Mouse (Mus musculus) CD4-positive, CD25-positive, alpha-beta regulatory T cell, adult 2 months (primary cell): ENCODE results near the gene Fthl17b.
"Not testable (repeated sequence)": the region's sequence is repeated elsewhere in the genome, so short reads cannot be mapped to it uniquely, and the experiment has no call there.

ENCODE experiments used
- DNase-seq: peaks from one replicate; pipeline ENCODE4 v3.0.0-alpha.2; 2012; ENCODE audit warnings: low read depth, low spot score

Fthl17b gene

DNA sequence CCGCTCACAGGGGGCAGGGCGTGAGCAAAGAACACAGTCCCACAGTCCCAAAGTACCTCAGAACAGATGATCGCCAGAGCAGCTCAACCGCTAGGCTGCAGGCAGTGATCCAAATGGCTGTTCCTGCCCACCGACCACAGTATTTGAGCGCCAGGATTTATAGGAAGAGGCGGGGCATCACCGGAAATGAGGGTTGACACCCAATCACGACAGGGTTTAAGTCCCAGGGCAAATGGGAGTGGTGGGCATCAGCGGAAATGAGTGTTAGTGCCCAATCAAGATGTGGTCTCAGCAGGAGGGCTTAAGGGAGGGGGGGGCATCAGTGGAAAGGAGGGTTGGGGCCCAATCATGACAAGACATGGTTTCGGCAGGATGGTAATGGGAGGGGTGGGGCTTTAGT, at the start of gene Fthl17b:
Gene Fthl17b (minus strand): TSS at position 101 of the 400 bp plus-strand sequence.
- DNase-seq = not testable (repeated sequence)

DNA sequence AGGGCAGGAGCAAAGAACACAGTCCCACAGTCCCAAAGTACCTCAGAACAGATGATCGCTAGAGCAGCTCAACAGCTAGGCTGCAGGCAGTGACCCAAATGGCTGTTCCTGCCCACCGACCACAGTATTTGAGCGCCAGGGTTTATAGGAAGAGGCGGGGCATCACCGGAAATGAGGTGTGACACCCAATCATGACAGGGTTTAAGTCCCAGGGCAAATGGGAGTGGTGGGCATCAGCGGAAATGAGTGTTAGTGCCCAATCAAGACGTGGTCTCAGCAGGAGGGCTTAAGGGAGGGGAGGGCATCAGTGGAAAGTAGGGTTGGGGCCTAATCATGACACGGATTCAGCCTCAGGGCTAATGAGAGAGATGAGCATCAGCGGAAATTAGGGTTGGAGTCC, 23.9 kb upstream of the Fthl17b start, which contains the start of gene Fthl17d:
Gene Fthl17d (minus strand): TSS at position 101 of the 400 bp plus-strand sequence.
- not testable (repeated sequence) for DNase-seq

DNA sequence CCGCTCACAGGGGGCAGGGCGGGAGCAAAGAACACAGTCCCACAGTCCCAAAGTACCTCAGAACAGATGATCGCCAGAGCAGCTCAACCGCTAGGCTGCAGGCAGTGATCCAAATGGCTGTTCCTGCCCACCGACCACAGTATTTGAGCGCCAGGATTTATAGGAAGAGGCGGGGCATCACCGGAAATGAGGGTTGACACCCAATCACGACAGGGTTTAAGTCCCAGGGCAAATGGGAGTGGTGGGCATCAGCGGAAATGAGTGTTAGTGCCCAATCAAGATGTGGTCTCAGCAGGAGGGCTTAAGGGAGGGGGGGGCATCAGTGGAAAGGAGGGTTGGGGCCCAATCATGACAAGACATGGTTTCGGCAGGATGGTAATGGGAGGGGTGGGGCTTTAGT, 13.7 kb upstream of the Fthl17b start, which contains the start of gene Fthl17c:
Gene Fthl17c (minus strand): TSS at position 101 of the 400 bp plus-strand sequence.
- not testable (repeated sequence) for DNase-seq

DNA sequence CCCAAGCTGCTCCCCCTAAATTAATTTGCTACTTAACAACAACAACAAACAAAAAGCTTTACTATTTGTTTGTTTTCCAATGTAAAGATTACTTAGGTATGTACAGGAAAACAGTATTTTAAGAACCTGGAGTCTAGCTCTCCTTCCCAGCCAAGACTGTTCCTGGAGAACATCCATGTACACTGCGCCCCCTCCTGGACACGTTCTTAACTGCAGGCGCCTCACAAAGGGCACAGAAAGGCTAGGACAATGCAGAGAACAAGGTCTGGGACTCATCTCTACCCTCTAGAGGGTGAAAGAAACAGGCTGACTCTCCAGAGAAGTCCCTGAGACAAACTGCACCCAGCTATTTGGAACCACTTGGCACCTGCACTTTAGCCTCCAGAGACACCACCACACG, 1.8 kb upstream of the Fthl17b start:
- peak; percentile 0 for DNase-seq

DNA sequence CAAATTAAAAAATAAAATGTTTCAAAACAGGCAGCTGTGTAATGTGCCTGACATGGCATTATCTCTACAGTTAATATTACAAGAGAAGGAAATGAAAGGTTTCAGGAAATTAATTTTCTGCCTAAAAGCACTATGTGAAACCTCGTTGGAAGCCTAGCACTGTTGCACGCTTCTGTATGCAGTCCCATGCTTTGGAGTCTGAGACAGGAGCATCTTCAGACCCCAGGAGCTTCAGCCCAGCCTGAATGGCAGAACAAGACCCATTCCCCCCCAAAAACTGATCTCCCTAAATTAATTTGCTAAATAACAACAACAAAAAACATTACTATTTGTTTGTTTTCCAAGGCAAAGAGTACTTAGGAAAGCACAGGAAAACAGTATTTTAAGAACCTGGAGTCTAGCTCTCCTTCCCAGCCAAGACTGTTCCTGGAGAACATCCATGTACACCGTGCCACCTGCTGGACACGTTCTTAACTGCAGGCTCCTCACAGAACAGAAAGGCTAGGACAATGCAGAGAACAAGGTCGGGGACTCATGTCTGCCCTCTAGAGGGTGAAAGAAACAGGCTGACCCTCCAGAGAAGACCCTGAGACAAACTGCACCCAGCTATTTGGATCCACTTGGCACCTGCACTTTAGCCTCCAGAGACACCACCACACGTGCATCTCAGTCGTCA, 14.5 kb downstream of the Fthl17b start:
- DNase-seq = peak; percentile 60

DNA sequence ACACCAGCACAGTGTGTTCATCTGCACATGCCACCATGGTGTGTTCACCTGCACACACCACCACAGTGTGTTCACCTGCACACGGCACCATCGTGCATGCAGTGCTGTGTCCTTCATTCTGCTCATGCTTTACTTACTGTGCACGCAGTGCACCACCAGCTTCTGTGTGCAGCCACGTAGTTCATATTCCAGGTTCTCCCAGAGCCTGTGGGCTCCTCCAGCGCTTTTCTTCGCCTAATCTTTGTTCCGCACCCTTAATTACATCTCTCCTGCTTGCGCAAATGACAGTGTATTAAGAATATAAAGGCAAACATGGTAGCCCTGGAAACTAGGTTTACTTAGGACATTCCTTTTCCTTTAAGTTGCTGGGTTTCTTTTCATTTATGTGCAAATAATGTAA, 18.7 kb downstream of the Fthl17b start:
- DNase-seq = no peak

DNA sequence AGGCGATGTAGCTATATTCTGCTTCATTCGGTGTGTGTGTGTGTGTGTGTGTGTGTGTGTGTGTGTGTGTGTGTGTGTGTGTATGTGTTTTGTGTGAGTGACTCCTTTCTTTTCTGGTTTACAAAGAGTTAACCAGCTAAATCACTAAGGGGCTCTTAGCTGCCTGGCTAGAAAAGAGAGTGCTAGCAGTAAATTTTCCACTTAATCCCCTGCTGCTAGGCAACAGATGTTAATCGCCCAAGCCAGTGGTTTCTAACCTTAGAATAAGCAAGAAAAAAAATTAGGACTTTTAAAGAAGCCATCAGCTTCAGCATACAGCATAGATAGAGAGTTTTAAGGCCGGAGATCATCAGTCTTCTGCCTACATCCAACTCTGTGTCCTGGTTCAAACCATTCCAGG, 35.5 kb downstream of the Fthl17b start:
- DNase-seq = no peak

DNA sequence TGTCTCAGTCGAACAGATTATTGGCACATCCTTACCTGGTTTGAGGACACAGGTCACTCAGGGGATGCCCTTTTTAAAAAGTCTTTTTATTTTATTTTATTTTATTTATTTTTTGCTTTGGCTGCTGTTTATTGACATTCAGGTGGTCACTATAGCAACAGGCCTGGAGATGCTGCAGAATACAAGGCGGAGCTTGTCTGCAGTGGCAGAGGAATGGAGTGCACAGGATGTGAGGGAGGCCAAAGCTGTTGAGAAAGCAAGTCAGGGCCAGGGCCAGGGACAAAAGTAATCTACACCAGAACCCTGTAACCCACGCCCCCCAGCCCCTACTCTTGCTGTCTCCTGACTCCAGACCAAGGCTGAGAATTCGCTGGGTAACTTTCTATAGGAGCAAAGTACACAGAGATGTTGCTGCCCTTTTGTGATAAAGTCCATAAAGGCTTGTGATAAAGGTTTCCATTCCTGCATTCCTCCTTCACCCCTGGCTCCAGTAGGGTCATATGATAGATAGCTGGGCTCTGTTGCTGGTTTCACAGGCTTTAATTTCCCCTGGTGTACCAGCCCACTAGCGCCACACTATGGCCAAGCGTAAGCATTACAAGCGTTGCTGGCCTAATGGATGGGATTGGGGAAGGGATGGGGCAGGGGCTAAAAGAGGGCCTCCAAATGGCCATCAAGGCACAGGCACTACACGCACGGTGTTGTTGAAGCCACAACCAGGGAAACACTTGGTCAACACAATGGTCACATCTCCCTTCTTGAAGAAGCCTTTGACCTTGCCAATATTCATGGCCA, 40.8 kb downstream of the Fthl17b start:
- peak; percentile 1 for DNase-seq

DNA sequence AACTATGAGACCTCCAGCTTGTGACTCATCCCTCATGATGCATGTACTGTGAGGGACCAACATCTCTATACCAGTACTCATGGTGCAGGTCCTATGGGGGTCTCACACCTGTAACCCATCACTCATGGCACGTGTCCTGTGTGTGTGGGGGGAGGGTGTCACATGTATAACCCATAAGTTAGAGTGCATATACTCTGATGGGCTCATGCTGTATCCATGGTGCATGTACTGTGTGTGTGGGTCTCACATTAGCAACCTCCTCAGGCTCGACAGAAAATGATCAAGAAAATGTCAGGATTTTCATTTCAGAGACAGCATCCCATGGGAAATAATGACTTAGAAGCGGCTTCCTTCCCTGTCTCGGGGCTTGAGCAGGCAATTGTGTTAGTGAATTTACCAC, 41.7 kb downstream of the Fthl17b start:
- DNase-seq = no peak
